Mouse (Mus musculus): ENCODE data around the gene Krt83. TPM values are rescaled to one million over a fixed set of nuclear protein-coding genes. Genes with fewer than 3 reads are reported as not detected.

The Krt83 gene
- polyA plus RNA-seq, 1 experiment from 2014 or later: not detected

Other genes starting within 250 kb of the Krt83 start
- 0.83 and 1.0 TPM in 2 replicates for gene Nr4a1, start 237.2 kb downstream of the Krt83 start, polyA plus RNA-seq (2016; fragmentation: Nextera tagmentation; extraction: Ambion mirVana)
- gene Atg101, start 207.2 kb downstream of the Krt83 start, polyA plus RNA-seq (2016; fragmentation: Nextera tagmentation; extraction: Ambion mirVana): 31.5 and 31.7 TPM in 2 replicates
- 0.17 and 0.19 TPM in 2 replicates for gene 6030408B16Rik, start 198.3 kb downstream of the Krt83 start, polyA plus RNA-seq (2016; fragmentation: Nextera tagmentation; extraction: Ambion mirVana)
- gene Krt80, start 121.3 kb downstream of the Krt83 start, polyA plus RNA-seq (2016; fragmentation: Nextera tagmentation; extraction: Ambion mirVana): 0.11 and 0.16 TPM in 2 replicates
- 6.0 and 6.1 TPM in 2 replicates for gene Krt7, start 80.5 kb downstream of the Krt83 start, polyA plus RNA-seq (2016; fragmentation: Nextera tagmentation; extraction: Ambion mirVana)
- not detected in 2 replicates for gene Krt87, start 52.7 kb downstream of the Krt83 start, polyA plus RNA-seq (2016; fragmentation: Nextera tagmentation; extraction: Ambion mirVana)
- gene Krt88, start 43.8 kb downstream of the Krt83 start, polyA plus RNA-seq (2016; fragmentation: Nextera tagmentation; extraction: Ambion mirVana): not detected in 2 replicates
- not detected in 2 replicates for gene Krt81, start 27.8 kb downstream of the Krt83 start, polyA plus RNA-seq (2016; fragmentation: Nextera tagmentation; extraction: Ambion mirVana)
- not detected in 2 replicates for gene Krt86, start 18.0 kb downstream of the Krt83 start, polyA plus RNA-seq (2016; fragmentation: Nextera tagmentation; extraction: Ambion mirVana)
- not detected in 2 replicates for gene Gm49425, start 25.7 kb upstream of the Krt83 start, polyA plus RNA-seq (2016; fragmentation: Nextera tagmentation; extraction: Ambion mirVana)
- not detected in 2 replicates for gene Krt84, start 41.3 kb upstream of the Krt83 start, polyA plus RNA-seq (2016; fragmentation: Nextera tagmentation; extraction: Ambion mirVana)
- gene Krt82, start 59.2 kb upstream of the Krt83 start, polyA plus RNA-seq (2016; fragmentation: Nextera tagmentation; extraction: Ambion mirVana): not detected in 2 replicates
- gene Krt90, start 71.4 kb upstream of the Krt83 start, polyA plus RNA-seq (2016; fragmentation: Nextera tagmentation; extraction: Ambion mirVana): not detected in 2 replicates
- gene Krt75, start 82.4 kb upstream of the Krt83 start, polyA plus RNA-seq (2016; fragmentation: Nextera tagmentation; extraction: Ambion mirVana): not detected in 2 replicates
- not detected in 2 replicates for gene Gm5414, start 136.7 kb upstream of the Krt83 start, polyA plus RNA-seq (2016; fragmentation: Nextera tagmentation; extraction: Ambion mirVana)
- not detected in 2 replicates for gene Gm5478, start 155.9 kb upstream of the Krt83 start, polyA plus RNA-seq (2016; fragmentation: Nextera tagmentation; extraction: Ambion mirVana)
- not detected in 2 replicates for gene Krt6b, start 188.8 kb upstream of the Krt83 start, polyA plus RNA-seq (2016; fragmentation: Nextera tagmentation; extraction: Ambion mirVana)
- gene Krt6a, start 202.8 kb upstream of the Krt83 start, polyA plus RNA-seq (2016; fragmentation: Nextera tagmentation; extraction: Ambion mirVana): not detected in 2 replicates
- gene Krt5, start 221.4 kb upstream of the Krt83 start, polyA plus RNA-seq (2016; fragmentation: Nextera tagmentation; extraction: Ambion mirVana): 0.08 and 0.38 TPM in 2 replicates